In the genomic region with DNA sequence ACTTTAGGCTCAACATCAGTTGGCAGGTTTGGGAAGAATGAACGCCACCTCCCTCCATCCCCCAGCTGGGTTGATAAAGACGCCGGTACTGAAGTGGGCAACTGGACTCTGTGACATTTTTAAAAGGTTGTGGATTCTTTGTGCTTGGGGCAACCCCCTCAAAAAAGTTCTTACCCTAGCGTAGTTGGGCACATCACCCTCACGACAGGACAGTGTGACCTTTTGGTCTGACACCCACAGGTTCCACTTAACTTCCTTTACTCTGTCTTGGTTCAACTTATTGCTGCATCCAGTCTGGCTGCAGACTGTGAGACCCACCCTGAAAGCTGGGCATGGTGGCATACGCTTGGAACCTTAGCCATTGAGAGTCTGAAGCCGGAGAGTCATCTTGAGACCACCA, we compare ENCODE assay signal across 25 mouse cellular contexts. TPM values are rescaled to one million over a fixed set of nuclear protein-coding genes. Genes with fewer than 3 reads are reported as not detected.
"Had no signal": no experiment of that assay in that cellular context is flagged by ENCODE, and none has a peak within 500 bp of the region (broad histone marks: within the 10 kb centered on the region; RNA-seq: fewer than 3 reads in every experiment).

No protein-coding gene starts in this region.

- H3K36me3 ChIP-seq: midbrain, embryonic 10.5 days; midbrain, embryonic 12.5 days; neural tube, embryonic 12.5 days had no signal

- H3K4me1 ChIP-seq: neural tube, embryonic 12.5 days had no signal

- H3K4me2 ChIP-seq: lung, embryonic 14.5 days; midbrain, embryonic 12.5 days; neural tube, embryonic 12.5 days had no signal

- H3K4me3 ChIP-seq: midbrain, embryonic 10.5 days; midbrain, embryonic 12.5 days; myocyte; neural tube, embryonic 12.5 days had no signal

- DNase-seq: lung, adult 18-20 months; lung, embryonic 14.5 days; lung, postnatal 10 days; lung, postnatal 4 days; midbrain, embryonic 14.5 days; right cerebral cortex, postnatal 25 days; right cerebral cortex, postnatal 4 days; spleen, adult 18-20 months; thymus, adult 18-20 months; thymus, postnatal 14 days; thymus, postnatal 36 days had no signal

- H3K27me3 ChIP-seq: midbrain, embryonic 12.5 days; neural tube, embryonic 12.5 days had no signal

- H3K9ac ChIP-seq: lung, embryonic 14.5 days; midbrain, embryonic 12.5 days; neural tube, embryonic 12.5 days had no signal

- H3K27ac ChIP-seq: midbrain, embryonic 10.5 days; midbrain, embryonic 12.5 days; neural tube, embryonic 12.5 days had no signal

- ATAC-seq: midbrain, embryonic 16.5 days had no signal

- H3K9me3 ChIP-seq: midbrain, embryonic 10.5 days; midbrain, embryonic 12.5 days; neural tube, embryonic 12.5 days had no signal

RNA-seq across cellular contexts. Expression of a gene that starts 11.9 kb away (rescaled TPM):
- total RNA-seq: neutrophil, adult 5-6 weeks had no signal
- polyA plus RNA-seq: liver, embryonic 16.5 days; lung, embryonic 14.5 days; lung, embryonic 16.5 days; myocyte; neural tube, embryonic 14.5 days; small intestine, adult 2 months; stomach, embryonic 14.5 days; thymus, postnatal 0 days had no signal

RNA-seq across cellular contexts. Expression of a gene that starts 50.2 kb away (rescaled TPM):
- total RNA-seq: megakaryocyte, adult 5-6 weeks; megakaryocyte-erythroid progenitor cell, adult 5-6 weeks had no signal
